Mouse (Mus musculus) limb, embryonic 11.5 days (tissue): ENCODE measurements around the gene Zbtb20. TPM values are rescaled to one million over a fixed set of nuclear protein-coding genes. Genes with fewer than 3 reads are reported as not detected.

Experiments used
- ATAC-seq: fragments of 200-750 bp; cut with Nextera tagmentation; 2 replicates; pipeline ENCODE4 v1.8.0; 2017; ENCODE audit warnings: low read depth; ENCODE audit not compliant: insufficient number of reproducible peaks, low FRiP score, low TSS enrichment
- DNase-seq: peaks from one replicate; pipeline ENCODE4 v3.0.0-alpha.2; 2015; ENCODE audit warnings: low spot score
- H3K27ac ChIP-seq: fragments of 300-500 bp; sonication (generic); replicated peaks from 2 replicates; pipeline ENCODE4 v1.5.1; 2014; ENCODE audit warnings: low read depth, mild to moderate bottlenecking, low read length
- H3K27me3 ChIP-seq: fragments of 300-500 bp; sonication (generic); 2 replicates; pipeline ENCODE4 v1.6.1; 2014; ENCODE audit warnings: mild to moderate bottlenecking, low read length, mixed read lengths; ENCODE audit not compliant: control insufficient read depth, insufficient read depth
- H3K36me3 ChIP-seq: fragments of 300-500 bp; sonication (generic); 2 replicates; pipeline ENCODE4 v1.6.1; 2014; ENCODE audit warnings: mild to moderate bottlenecking, low read length, moderate library complexity, mixed read lengths; ENCODE audit not compliant: control insufficient read depth, insufficient read depth
- H3K4me1 ChIP-seq: fragments of 300-500 bp; sonication (generic); 2 replicates; pipeline ENCODE4 v1.6.1; 2014; ENCODE audit warnings: low read length, mixed read lengths; ENCODE audit not compliant: control insufficient read depth, insufficient read depth
- H3K4me2 ChIP-seq: fragments of 300-500 bp; sonication (generic); 2 replicates; pipeline ENCODE4 v1.6.1; 2014; ENCODE audit warnings: low read depth, mild to moderate bottlenecking, moderate library complexity; ENCODE audit not compliant: severe bottlenecking
- H3K4me3 ChIP-seq: fragments of 300-500 bp; sonication (generic); 2 replicates; pipeline ENCODE4 v1.5.1; 2014; ENCODE audit warnings: low read depth, low read length
- H3K9ac ChIP-seq: fragments of 300-500 bp; sonication (generic); 2 replicates; pipeline ENCODE4 v1.6.1; 2014; ENCODE audit warnings: mild to moderate bottlenecking, low read length
- H3K9me3 ChIP-seq: fragments of 300-500 bp; sonication (generic); 2 replicates; pipeline ENCODE4 v1.6.1; 2016; ENCODE audit warnings: low read length; ENCODE audit not compliant: control insufficient read depth
- WGBS: fragments of 180-500 bp; shearing (Covaris S2); extraction: QIAGEN DNeasy Blood & Tissue Kit; methylation state at CpG from one replicate; pipeline ENCODE4 v1.1.7; 2014; 5-methylcytosine and 5-hydroxymethylcytosine counted together
- polyA plus RNA-seq: library from polyadenylated mRNA; unstranded; fragments of >200 nt; fragmentation: Nextera tagmentation; extraction: Ambion mirVana; gene quantifications from 2 replicates; pipeline ENCODE4 v1.2.1, GENCODE M21; 2014

Gene Zbtb20
- polyA plus RNA-seq, 1 experiment from 2014 or later: 12.9 TPM

GRCm38 (mm10) chr16:43465368-43465839, 589.7 kb downstream of the Zbtb20 start:
- WGBS: 78% methylated on average over 3 of the region's 3 CpGs
- H3K9me3 ChIP-seq: no peaks in the 10 kb centered on the region
- DNase-seq: no peak
- H3K27ac ChIP-seq: no peak overlapping the region
- H3K4me2 ChIP-seq: no peak overlapping the region
- H3K9ac ChIP-seq: no peak overlapping the region
- H3K36me3 ChIP-seq: no peaks in the 10 kb centered on the region
- no peaks in the 10 kb centered on the region for H3K27me3 ChIP-seq
- H3K4me3 ChIP-seq: no peak overlapping the region
- ATAC-seq: no peak
- H3K4me1 ChIP-seq: no peaks in the 10 kb centered on the region

- Histone ChIP-seq H3K27ac (no peak overlapping the region), H3K36me3 (no peaks in the 10 kb centered on the region), H3K4me1 (no peaks in the 10 kb centered on the region), H3K27me3 (no peaks in the 10 kb centered on the region), H3K9me3 (no peaks in the 10 kb centered on the region), H3K9ac (no peak overlapping the region), H3K4me2 (no peak overlapping the region), H3K4me3 (no peak overlapping the region)
- DNase-seq (no peak), ATAC-seq (no peak)
- 88% methylated on average over 9 of the region's 9 CpGs for WGBS
Observed at GRCm38 (mm10) chr16:43465921-43466748, 590.5 kb downstream of the Zbtb20 start.

GRCm38 (mm10) chr16:43466749-43467065, 591.0 kb downstream of the Zbtb20 start:
- ATAC-seq (no peak), DNase-seq (no peak)
- Histone ChIP-seq H3K9ac (no peak overlapping the region), H3K36me3 (no peaks in the 10 kb centered on the region), H3K4me1 (no peaks in the 10 kb centered on the region), H3K27me3 (no peaks in the 10 kb centered on the region), H3K4me3 (no peak overlapping the region), H3K9me3 (no peaks in the 10 kb centered on the region), H3K4me2 (no peak overlapping the region), H3K27ac (no peak overlapping the region)
- 87% methylated on average over 2 of the region's 2 CpGs for WGBS

- Histone ChIP-seq H3K36me3 (no peaks in the 10 kb centered on the region), H3K4me2 (no peak overlapping the region), H3K9me3 (no peaks in the 10 kb centered on the region), H3K4me1 (no peaks in the 10 kb centered on the region), H3K9ac (no peak overlapping the region), H3K27ac (no peak overlapping the region), H3K4me3 (no peak overlapping the region), H3K27me3 (no peaks in the 10 kb centered on the region)
- ATAC-seq: no peak
- WGBS: 87% methylated on average over 3 of the region's 3 CpGs
- no peak for DNase-seq
Observed at GRCm38 (mm10) chr16:43471060-43471459, 595.4 kb downstream of the Zbtb20 start.

- no peak overlapping the region for H3K4me2 ChIP-seq
- H3K27me3 ChIP-seq: no peaks in the 10 kb centered on the region
- no peaks in the 10 kb centered on the region for H3K9me3 ChIP-seq
- no peak for DNase-seq
- ATAC-seq: no peak
- no peaks in the 10 kb centered on the region for H3K4me1 ChIP-seq
- no peaks in the 10 kb centered on the region for H3K36me3 ChIP-seq
- H3K4me3 ChIP-seq: no peak overlapping the region
- H3K27ac ChIP-seq: no peak overlapping the region
- 84% methylated on average over 11 of the region's 11 CpGs for WGBS
- H3K9ac ChIP-seq: no peak overlapping the region
Observed at GRCm38 (mm10) chr16:43474941-43475728, 599.5 kb downstream of the Zbtb20 start.

GRCm38 (mm10) chr16:43476921-43477320, 601.2 kb downstream of the Zbtb20 start:
- H3K36me3 ChIP-seq: no peaks in the 10 kb centered on the region
- H3K9ac ChIP-seq: no peak overlapping the region
- H3K27me3 ChIP-seq: no peaks in the 10 kb centered on the region
- DNase-seq (no peak), ATAC-seq (no peak)
- no peaks in the 10 kb centered on the region for H3K4me1 ChIP-seq
- WGBS: 87% methylated on average over 3 of the region's 3 CpGs
- no peak overlapping the region for H3K4me2 ChIP-seq
- no peaks in the 10 kb centered on the region for H3K9me3 ChIP-seq
- H3K27ac ChIP-seq: no peak overlapping the region
- H3K4me3 ChIP-seq: no peak overlapping the region

GRCm38 (mm10) chr16:43478352-43478751, 602.7 kb downstream of the Zbtb20 start:
- Histone ChIP-seq H3K9me3 (no peaks in the 10 kb centered on the region), H3K27ac (no peak overlapping the region), H3K36me3 (no peaks in the 10 kb centered on the region), H3K9ac (no peak overlapping the region), H3K4me3 (no peak overlapping the region), H3K4me2 (no peak overlapping the region), H3K4me1 (no peaks in the 10 kb centered on the region), H3K27me3 (no peaks in the 10 kb centered on the region)
- ATAC-seq: no peak
- no peak for DNase-seq
- WGBS: 88% methylated on average over 1 of the region's 1 CpGs

GRCm38 (mm10) chr16:43480532-43480931, 604.9 kb downstream of the Zbtb20 start:
- Histone ChIP-seq H3K36me3 (no peaks in the 10 kb centered on the region), H3K27me3 (no peaks in the 10 kb centered on the region), H3K27ac (no peak overlapping the region), H3K4me1 (no peaks in the 10 kb centered on the region), H3K4me3 (no peak overlapping the region), H3K9ac (no peak overlapping the region), H3K9me3 (no peaks in the 10 kb centered on the region), H3K4me2 (no peak overlapping the region)
- 86% methylated on average over 6 of the region's 6 CpGs for WGBS
- no peak for ATAC-seq
- no peak for DNase-seq
